Mouse (Mus musculus): ENCODE results near the gene Rbm42.

The Rbm42 gene

DNA sequence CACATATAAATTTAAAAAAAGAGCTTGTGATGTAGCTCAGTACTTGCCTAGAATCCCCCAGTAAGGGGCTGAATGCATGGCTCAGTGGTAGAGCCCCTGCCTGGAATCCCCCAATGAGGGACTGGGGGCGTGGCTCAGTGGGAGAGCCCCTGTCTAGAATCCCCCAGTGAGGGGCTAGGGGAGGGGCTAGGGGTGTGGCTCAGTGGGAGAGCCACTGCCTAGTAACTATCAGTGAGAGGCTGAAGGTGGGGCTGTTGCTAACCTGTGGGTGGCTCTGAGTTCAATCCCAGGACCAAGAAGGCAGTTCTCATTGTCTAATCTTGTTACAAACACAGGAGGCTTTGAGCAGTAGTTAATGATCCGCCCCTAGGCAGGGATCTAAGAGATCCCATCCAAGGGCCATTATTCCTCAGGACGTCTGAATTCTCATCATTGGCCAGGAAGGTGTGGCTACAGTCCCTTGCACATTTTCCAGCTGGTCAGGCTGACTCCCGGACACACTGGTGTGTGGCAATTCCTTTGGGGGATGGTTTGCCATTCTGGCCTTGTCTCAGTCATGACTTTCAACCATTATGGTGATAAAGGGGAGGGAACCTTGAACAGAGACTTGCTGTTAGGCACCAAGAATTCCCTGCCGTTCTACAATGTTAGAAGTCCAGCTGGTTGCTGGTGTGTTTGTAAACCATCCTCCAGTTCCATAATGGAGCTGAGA, 34.9 kb downstream of the Rbm42 start:
- no peak for DNase-seq

DNA sequence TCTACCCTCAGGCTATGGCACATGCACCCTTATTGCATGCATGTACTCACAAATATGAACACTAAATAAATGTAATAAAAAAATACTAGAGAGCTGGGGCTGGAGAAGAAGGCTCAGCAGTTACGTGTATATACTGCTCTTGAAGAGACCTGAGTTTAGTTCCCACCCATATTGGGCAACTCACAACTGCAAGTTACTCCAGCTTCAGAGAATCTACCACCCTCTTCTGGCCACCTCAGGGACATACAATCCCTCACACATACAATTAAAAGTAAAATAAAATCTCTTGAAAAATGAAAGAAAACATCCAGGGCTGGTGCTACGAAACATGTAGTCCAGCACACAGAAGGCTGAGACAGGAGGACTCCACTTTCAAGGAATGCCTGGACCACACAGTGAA, 35.7 kb downstream of the Rbm42 start:
- no peak for DNase-seq

DNA sequence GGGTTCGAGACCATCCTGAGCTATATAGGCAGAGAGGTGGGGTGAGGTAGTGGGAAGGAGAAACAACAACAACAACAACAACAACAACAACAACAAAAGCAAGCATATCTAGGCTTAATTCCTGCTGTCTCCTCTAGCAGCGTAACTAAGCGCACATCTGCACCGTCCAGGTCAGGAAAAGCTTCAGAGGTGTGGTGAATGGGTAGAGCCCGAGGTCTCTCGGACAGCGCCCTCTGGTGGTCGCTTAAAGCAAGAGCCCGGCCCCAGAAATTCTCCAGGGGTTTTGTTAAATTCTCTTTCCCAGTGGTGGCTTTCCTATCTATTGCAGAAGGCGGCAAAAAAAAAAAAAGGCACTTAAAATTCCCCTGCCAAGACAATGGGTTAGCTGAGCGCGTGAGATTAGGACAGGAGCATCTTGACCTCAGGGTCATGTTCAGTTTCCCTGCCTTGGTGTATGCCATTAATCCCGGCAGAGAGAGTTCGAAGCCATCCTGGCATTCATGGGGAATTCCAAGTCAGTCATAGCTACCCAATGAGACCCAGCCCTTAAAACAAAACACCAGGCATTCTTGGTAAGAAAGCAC, 36.5 kb downstream of the Rbm42 start:
- peak; percentile 67 to 77 for DNase-seq

DNA sequence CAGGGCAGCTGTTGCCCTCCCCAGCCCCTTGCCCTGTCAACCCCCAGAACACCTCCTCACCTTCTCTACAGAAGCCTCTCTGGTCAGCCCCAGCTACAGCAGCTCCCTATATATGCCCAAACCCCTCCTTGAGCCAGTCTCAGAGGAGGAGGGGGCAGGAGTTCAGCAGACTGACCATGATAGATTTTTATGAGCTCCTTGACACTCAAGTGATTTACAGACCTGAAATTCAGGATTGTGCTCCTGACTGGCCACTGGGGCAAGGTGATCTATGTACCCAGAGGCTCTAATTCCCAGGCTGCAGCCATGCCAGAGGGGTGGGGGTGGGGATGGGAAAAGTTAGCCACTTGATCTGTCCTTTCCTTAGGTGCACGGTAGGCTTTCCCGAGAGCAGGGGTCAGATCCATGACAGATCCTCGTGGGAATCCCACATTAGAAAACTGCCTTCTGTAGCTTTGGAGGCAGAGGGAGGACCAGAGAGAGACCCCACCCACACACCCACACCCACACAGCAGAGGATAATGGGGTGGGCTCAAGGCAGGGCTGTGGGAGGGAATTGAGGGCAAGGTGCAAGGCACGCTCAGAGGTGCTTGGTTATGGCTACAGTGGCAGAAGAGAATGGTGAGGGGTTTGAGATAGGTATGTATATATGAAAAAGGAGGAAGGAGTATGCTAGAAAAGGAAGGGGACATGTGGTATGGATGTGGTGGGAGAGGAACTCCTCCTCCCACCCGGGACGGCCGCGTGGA, 37.3 kb downstream of the Rbm42 start, which contains the start of gene Upk1a:
Gene Upk1a (minus strand): TSS at position 194 of the 749 bp plus-strand sequence.
- DNase-seq: no peak

DNA sequence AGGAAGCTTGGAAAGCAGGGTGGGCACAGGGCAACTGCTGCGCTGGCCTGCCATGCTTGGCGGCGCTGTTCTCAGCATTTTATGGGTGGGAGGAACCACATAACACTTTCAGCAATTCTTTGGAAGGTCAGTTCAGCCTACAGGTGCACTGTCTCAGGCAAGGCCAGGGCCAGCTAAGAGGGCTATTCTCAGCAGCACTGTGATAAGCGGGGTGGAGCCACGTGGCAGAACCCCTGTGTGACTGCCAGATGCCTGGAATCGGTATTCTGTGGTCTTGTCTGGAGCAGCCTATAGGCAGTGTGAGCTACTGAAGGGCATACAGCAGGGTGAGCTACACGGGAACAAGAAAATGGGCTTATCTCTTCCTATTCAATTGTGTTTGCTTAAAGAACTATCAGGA, 40.1 kb downstream of the Rbm42 start:
- DNase-seq: no peak

DNA sequence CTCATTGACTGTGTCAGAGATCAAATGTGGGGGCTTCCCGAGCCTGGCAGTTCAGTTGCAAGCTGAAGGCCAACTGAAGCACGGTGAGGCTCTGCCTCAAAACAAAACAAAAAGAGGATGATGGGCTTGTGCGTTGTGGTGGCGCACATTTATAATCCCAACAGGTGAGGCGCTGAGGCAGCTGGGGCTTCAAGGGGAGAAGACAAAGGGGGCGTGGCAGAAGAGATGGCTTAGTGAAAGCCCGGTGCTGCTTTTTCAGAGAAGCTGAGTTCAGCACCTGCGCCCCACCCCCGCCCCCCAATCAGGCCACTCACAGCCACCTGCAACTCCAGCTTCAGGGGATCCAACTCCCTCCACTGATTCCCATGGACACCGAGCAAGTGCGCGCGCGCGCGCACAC, 41.6 kb downstream of the Rbm42 start:
- no peak for DNase-seq

DNA sequence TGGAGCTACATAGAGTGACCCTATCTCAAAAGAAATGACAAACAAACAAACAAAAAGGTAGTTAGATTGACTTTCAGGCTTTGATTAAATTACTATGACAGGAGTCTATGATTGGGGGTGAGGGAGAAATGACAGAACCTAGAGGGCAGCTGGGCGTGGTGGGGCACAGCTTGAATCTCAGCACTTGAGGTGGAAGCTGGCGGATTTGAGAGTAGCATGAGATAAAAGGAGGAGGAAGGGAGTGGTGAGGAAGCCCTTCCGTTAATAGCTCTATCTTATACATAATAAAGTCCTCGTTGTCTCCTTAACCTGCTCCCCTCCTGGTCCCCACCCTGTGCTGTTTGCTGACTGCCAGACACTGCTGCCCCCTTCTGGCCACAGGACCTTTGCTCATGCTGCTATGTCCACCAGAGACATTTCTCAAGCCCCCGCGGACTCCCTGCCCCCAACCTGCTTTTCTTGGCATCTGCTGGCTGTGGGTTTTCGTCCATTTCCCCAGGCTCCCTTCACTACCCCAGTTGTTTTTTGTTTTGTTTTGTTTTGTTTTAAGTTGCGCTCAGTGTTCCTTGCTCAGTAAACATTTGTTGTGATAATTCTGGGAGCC, 42.3 kb downstream of the Rbm42 start:
- DNase-seq: peak; percentile 77 to 79

DNA sequence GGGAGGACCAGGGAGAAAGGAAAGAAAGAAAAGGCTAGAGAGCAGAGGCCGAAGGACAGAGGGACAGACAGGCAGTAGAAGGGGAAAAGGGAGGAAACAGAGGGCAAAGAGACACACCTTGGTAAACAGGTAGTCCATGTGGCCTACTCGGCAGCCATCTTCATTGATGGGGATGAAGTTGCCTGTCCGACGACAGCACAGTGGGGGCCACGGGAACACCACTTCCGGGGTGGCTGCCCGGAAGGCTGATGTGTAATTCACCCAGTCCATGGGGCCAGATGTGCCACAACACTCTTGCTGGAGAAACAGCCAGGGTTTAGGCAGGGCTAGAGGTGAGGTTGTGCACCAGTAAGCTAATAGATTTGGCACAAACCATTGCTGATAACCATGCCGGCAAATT, 45.2 kb downstream of the Rbm42 start:
- DNase-seq: no peak

DNA sequence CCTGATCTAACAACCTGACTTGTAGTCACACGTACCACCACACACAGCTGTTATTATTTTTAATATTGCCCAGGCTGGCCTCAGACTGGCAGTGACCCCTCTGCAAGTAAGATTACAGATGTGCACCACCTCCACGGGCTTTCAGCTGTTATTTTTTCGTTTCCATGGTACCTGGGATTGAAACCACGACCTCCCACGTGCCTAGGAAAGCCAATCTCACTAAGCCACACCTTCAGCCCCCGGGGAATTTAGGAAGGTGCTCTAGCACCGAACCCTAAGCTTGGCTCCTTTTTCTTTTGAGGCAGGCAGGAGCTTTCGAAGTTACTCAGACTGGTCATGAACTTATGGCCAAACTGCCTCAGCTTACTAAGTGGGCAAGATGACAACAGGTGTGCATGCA, 45.7 kb downstream of the Rbm42 start:
- no peak for DNase-seq

DNA sequence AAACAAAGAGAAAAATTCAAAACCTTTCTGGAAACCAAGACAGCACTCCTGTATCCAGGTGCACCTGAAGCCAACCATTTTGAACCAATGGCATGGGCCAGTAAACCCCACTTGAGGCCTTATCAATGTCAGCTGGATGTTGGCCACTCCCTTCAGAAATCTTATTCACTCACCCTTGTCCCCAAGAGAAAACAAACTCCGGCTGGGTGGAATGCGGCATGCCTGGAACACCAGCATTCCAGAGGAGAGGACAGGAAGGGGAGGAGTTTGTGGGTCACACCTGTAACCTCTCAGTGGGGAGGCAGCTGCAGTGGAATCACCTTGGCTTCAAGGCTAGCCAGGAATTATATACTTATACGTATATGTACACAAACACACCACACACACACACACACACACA, 47.5 kb downstream of the Rbm42 start:
- DNase-seq: peak; percentile 75 to 90

DNA sequence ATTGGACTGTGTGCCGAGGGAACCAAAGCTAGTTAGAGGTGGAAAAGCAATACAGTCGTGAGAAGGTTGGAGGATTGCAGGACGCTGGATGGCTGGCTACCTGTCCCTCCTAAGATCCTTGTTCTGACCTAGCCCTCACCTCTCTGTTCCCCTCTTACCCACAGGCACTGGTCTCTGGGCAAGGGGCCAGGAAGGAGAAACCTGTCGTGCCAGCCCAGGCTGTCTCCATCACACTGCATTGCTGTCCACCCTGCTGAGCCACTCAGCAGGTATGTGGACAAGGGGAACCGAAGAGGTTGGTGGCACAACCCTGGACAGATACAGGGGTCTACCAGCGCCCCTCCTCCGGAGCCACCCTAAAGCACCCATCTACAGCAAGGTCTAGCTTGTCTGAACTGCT, 49.5 kb downstream of the Rbm42 start:
- peak; percentile 76 to 88 for DNase-seq

DNA sequence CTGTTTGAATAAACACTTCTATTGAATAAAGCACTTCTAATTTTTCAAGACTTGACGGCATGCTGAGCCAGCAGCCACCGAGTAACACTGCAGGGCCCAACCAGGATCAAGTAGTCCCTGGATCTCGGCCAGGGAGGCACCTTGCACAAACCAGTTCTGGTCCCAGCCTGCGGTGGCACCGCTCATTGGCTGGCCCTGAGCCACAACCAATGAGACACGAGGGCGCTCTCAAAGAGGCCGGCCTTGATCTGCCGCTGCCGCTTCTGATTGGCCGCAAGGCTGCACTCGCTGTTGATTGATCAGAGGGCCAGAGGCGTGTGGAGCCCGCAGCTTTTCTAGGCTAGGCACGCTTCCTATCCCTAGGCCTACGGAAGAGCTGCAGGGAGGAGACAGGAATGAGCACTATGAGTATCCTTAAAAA, 50.2 kb downstream of the Rbm42 start:
- peak; percentile 94 to 97 for DNase-seq

DNA sequence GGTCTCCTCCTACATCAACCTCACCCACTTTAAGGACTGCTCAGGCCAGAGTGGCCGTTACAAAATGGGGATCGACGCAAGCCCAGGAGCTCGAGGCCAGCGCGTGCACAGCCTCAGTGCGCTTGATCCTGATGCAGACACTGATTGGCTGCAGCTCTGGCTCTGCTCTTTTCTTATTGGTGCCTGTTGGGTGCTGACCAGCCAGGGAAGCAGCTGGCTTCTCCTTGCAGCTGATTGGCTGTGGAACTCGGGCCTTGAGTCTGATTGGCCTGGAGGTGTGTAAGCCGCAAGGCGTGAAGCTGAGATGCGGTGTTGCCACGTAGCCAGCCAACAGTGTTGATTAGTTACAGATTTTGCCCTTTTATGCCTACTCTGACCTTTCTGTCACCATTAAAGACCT, 51.3 kb downstream of the Rbm42 start, which contains the start of gene Zbtb32:
Gene Zbtb32 (minus strand): TSS at position 124 of the 400 bp plus-strand sequence.
- no peak for DNase-seq

DNA sequence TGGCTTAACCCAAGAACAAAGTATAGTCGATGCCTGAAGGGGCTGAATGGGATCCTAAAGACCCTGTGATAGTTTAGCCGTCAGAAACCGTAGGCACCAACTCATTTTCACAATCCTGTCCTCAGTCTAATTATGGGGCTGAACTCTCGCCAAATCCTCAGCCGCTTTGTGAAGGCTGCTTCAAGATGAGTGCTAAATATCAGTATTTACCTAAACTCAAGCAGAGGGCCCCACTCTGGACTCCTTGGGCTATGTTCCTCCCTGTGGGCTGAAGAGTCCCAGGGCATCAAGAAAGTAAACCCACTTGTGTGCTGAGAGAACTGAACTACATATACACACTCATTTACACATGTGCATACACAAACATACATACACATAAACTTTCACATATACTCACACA, 53.3 kb downstream of the Rbm42 start:
- peak; percentile 41 to 42 for DNase-seq

DNA sequence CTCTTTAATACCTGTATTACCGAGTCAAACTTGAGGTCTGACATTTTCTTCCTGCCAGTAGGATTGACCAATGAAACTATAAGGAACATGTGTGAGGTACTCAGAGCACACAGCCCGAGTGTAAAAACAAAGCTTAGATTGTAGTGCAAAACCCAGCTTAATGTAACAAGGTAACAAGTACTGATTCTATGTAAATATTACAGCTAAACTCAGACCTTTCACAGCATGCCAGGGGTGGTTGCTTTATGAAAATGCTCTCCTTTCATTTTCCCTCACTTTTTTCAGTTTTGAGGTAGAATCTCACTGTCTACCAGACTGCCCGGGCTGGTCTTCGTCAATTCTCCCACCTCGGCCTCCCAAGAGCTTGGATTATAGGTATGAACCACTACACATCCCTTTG, 54.0 kb downstream of the Rbm42 start:
- DNase-seq: no peak

DNA sequence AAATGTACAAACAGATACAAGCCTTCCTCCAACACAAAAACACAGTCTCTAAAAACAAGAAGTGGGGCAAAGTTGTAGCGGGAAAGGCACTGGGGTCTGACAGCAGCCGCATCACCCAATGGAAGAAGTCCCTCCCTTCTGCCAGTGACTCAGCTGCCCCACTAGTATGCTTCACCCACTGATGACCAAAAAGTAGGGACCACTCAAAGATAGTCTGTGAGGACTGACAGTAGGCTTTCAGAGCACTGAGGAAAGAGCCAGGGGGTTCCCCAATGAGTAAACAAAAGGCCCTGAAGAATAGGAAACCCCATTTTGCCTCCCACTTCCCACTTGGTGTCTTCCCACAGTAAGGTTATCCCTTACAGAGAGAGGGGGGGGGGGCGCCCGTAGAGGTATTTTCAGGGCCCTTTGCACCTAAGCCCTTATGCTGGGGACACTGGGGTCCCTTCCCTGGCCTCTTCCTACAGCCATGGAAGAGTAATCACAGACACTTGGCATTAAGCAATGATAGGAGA, 55.5 kb downstream of the Rbm42 start:
- no peak for DNase-seq

DNA sequence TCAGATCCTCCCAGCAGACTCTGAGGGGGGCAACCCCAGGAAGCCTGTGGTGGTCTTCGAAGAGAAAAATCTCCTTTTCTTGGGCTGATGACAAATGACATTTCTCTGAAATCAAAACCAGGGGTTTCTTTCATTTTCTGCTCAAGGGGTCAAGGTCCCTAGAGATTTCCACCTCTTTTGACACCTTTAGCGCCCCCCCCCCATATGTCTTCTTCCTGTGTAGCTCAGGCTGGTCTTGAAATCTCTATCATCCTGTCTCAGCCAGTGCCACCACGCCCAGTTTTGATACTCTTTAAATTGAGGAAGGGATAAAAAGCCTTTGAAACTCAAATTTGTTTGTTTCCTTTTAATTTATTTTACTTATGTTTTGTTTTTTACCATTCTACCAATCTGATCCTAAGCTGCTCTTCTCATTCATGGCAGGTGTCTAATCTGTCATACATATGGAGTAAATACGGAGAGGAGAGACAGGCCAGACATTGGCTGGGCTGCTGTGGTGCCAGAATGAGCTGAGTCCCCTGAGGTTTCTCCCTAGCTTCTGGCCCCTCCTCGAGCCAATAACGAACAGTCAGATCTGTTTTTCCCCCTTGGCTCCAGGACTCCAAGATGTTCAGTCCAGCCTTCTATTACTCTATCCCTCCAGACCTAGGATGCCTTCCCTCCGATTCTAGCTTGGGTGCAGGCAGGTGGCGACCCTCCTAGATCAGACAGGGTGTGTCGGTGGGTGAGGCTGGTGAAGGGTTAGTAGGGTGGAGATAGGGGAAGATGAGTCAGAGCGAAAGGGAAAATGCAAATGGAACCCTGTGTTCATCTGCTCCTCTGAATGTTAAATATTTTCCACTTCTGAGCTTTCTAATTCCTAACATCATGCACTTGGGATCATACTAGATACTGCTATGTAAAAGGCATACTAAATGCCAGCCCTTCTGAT, 56.3 kb downstream of the Rbm42 start:
- no peak for DNase-seq

DNA sequence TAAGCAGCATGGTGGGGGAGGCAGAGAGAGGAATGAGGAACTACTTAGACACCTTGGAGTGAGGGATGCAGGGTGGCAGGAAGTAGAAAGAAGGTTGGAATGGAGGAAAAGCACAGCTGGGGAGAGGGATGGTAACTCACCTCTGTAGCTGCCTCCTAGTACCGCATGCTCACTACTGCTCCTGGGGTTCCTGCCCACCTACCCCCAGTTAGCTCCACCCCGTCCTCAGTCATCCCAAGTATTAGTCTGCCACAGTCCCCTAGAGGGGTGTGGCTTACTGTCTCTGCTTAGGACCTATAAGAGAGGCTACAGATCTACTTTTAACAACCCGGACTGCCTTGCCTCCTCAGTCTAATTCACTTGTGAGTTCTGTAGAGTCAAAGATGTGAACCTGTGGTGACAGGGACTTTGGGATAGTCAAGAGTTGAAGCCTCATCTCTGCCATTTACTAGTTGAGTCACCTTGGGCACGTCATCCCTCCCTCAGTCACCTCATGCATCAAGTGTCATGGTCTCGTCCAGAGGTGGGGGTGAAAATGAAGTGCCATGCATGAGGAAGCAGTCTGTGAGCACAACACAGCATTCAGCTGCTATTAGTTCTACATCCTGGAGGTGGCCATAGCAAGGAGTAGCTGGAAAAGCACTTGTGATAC, 57.2 kb downstream of the Rbm42 start:
- DNase-seq: no peak

DNA sequence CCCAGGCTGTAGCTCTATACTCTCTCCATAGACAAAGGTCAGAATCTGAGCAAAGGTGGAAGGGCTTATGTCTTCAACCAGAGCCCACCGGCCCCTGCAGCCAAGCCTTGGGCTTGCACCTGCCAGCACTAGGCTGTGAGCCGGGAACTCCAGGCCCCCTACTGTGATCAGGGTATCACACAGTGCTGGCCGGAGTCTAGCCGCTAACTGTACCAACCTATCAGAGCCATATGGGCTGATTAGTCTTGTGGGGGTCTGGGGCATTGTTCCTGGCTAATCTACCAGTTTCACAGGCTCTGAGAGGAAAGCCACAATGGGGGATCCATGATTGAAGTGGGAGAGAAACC, 58.5 kb downstream of the Rbm42 start:
- no peak for DNase-seq

Measured in lung, postnatal 4 days (tissue).